Mouse (Mus musculus) urinary bladder, postnatal 25 days (tissue): ENCODE data around the gene Alox5.
"Not testable (repeated sequence)": the region's sequence is repeated elsewhere in the genome, so short reads cannot be mapped to it uniquely, and the experiment has no call there.

Experiments used
- DNase-seq: peaks from one replicate; pipeline ENCODE4 v3.0.0; 2022; ENCODE audit warnings: low spot score

The Alox5 gene

DNA sequence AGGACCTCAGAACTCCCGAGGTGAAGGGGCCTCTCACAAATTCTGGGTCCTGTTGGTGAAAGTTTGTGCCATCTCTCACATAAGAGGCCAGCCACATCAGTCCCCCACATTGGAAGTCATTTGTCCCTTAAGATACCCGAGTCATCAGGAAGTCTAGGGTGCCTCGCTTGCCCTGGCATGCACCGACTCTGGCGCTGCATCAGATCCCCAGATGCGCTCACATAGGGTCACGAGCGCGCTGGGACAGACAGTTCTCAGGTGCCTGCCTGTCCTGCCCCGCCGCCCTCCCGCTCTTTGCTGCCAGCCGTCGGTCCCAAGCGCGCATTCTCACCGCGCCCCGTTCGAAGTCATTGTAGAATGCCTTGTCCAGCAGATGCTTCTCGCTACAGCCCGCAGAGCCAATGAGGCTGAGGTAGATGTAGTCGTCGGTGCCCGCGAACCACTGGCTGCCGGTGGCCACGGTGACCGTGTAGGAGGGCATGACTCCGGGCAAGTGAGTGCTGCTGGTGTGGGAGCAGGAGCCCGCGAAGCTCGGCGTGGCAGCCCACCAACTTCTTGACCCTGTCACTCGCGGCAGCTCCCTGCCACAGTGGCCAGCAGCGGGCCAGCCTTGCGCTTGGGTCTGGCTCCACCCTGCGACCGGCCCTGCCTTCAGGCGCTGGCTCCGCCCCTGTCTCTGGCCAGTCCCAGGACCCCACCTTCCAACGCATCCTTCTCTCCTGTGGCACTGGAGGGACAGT is at the start of gene Alox5:
Alox5 (minus strand) TSS at position 635 of the 740 bp plus-strand sequence.
- DNase-seq: no peak

DNA sequence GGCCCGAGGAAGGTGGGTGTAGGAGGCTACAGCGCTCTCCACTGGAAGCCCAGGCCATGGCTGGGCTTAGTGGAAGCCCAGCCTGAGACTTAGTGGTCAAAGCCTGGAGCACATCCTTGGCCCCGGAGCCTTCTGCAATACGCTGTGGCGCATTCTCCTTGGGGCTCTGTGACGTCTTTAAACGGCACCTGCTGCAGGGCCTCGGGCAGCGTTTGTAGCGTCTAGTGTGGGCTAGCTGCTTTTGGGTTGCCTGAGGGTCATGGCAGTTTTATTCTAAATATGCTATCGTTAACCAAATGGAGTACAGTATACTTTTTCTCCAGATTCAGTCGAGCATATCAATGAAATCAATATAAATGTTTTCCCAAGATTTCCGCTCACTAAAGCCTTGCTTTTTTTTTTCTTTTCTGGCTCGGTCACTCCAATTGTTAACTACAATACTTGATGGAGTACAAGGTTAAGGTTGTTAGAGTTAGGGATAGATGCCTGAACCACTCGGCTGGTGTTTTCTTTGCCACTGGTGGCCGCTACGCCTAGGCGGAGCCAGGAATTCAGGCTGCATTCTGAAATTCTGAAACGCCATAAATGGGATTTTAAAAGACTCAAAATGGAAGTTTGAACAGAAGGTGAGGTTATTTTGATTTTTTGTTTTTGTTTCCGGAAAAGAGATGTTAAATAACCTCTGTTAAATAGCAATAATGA is 45.5 kb upstream of the Alox5 start, which contains the start of gene Olfr212:
Olfr212 (plus strand) TSS at position 215 of the 702 bp plus-strand sequence.
- not testable (repeated sequence) for DNase-seq

DNA sequence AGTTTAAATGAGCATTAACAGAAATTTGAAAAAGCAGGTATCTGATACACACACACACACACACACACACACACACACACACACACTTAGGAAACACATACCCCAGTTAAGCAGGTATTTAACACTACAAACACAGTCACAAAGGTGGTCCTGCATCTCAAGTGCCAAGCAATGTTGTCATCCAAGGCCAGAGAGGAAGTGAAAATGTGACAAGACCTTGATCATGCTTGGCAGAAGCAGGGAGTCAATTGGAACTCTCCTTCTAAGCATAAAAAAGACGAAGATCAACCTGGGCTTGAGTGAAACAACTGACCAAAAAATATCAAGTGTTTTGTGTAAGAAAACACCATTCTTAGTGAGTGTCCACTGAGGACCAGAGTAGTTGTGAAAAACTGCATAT is 35.0 kb upstream of the Alox5 start:
- no peak for DNase-seq

DNA sequence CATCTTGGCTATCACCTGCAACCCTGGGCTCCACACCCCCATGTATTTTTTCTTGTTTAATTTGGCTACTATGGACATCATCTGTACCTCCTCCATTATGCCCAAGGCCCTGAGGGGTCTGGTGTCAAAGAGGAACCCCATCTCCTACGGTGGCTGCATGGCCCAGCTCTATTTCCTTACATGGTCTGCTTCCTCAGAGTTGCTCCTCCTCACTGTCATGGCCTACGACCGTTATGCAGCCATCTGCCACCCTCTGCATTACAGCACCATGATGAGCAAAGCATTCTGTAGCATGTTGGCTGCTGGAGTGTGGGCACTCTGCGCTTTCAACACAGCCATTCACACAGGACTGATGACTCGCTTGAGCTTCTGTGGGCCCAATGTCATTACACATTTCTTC is 32.8 kb upstream of the Alox5 start:
- no peak for DNase-seq

DNA sequence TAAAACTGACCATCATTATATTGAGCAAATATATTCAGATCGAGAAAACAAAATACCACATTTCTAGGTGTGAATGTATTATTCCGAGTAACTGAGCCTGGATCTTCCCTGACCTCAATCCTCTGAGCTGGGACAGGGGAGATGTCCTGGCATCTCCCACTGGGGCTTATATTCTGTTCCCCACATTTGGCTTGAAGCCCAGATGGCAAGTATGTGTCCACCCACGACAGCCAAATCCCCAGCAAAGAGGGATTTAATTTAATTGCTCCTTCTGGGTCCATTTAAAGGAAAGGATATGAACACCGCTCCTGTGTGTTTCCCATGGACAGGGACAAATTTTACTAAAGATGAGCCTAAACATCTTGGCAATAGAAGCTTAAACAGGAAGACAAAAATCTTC is 27.8 kb upstream of the Alox5 start, which contains the start of gene Olfr211:
Olfr211 (plus strand) TSS at position 301 of the 400 bp plus-strand sequence.
- DNase-seq: no peak

DNA sequence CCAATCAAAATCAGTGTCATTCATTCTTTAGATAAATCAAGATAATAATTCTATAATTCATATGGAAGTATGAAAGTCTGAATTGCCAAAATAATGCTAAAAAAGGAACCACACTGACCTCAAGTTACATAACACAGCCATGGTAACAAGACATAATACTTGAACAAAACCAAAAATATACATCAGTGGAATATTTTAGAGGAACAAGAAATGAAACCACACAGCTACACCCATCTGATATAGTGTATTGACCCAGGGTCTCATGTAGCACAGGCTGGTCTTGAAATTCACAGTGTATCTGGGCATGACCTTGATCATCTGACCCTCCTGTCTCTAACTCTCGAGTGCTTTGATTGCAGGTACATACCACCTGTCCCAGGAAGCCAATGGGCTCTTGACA is 25.9 kb upstream of the Alox5 start:
- no peak for DNase-seq

DNA sequence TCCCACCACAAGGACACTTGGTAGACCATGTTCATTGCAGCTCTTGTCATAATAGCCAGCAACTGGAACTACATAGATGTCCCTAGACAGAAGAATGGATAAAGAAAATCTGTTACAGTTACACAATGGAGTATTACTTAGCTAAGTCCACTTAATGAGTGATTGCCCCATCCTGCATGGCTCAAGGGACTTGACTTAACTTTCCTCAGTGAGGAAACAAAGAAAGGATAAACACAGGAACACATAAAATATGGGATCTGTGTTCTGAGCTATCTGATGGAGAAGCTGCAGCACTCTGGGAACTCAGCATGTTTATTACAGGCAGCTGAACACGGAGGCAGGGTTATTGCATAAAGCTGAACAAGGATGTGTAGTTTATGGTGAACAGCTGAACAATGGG is 24.1 kb upstream of the Alox5 start:
- DNase-seq: no peak

DNA sequence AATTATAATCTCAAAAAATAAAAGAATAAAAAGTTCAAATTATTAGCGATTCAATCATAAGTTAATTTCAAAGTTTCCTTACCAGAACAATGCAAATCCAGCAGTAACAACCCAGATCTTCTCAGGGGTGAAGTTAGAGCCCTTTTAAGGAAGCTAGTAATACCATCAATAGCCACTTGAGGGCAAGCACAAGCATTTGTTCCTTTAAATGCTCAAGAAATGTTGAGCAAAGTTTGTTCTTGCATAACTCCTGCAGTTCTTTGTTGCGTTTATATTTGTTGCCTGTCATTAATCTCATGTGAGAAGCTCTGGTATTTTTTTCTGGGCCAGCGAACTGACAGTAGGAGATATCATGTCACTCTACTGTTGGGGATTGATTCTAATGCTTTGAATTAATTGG is 7.1 kb upstream of the Alox5 start:
- no peak for DNase-seq

DNA sequence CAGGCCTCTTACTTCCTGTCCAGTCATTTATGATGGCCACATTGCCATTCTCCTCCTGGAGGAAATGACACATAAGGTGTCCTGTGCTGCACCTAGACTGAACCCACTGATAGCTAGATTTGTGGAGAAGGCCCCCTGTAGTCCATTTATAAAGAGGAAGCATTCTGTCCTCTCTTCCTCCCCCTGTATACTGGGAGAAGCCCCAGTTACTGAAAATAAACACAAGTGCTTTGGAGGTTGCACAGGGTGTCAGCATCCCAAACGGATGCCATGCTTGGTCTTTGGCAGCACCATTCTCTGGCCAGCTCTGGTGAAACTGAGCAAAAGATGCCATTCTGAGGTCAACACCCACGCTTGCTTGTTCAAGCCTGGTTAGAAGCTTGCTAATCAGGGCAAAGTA is 1.7 kb downstream of the Alox5 start:
- no peak for DNase-seq

DNA sequence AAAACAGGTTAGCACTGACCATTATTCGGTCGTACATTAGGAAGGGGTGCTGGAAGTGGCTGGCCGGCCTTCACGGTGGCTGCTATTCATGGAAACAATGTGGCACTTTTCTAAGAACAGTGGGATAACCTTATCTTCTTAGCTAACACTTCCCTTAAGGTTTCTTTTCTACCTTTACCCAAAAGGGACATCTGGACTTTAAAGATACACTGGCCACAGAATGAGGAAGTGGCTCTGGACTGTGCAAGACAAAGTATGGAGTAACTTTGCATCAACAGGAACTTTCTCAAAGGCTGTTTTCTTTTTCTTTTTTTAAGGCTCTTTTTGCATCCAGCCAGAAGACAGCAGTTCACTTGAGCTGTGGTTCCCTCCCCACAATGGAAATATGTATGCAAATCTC is 2.2 kb downstream of the Alox5 start:
- no peak for DNase-seq

DNA sequence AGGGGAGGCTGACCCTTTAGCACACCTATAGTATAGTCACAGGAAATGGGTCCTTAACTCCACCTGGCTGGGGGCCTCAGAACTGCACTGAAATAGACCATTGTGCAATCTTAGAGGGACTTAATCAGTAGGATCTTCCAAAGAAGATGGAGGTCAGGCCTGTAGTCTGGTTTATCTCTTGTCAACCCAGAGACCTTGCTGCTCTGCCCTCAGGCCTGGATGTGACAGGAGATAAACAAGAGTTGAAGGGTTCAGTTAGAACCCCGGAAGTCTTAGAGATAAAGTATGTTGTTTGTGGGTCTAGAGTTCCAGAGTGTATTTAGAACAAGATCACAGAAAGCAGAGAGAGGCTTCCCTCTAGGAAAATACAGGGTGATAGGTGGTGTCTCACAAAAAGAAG is 4.5 kb downstream of the Alox5 start:
- no peak for DNase-seq

DNA sequence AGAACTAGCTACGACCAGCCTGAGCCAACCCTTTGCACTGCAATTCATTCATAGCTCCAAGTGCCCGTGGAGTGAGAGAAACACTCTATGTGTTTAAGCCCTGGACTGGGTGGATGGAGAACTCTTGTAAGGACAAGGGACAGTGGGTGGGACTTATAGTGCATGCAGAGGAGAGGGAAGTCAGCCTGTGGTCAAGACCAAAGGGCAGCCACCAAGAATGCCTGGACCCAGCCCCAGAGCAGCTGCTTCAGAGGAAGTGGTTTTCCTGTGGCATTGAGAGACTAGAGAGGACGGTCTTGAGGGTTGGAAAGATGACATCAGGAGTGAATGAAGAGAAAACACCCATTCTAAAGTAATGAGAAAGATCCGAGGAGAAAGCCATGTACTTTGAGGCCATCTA is 5.2 kb downstream of the Alox5 start:
- DNase-seq: no peak

DNA sequence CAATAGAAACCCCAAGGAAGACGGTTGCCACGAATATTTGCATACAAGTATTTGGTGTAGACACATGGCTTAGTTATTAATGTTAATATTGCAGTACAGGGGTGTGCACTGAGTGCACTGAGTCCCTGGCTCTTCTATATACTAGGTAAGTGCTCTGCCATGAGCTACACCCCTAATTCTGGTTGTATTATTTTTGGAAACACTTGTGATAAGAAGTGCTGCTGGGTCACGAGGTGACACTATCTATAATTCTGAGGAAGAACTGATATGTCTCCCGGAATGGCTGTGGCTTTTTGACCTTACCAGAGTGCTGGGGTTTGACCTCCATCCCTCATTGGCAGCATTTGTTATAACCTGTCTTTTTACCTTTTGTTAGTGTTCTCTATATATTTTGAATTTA is 20.1 kb downstream of the Alox5 start:
- DNase-seq: no peak

DNA sequence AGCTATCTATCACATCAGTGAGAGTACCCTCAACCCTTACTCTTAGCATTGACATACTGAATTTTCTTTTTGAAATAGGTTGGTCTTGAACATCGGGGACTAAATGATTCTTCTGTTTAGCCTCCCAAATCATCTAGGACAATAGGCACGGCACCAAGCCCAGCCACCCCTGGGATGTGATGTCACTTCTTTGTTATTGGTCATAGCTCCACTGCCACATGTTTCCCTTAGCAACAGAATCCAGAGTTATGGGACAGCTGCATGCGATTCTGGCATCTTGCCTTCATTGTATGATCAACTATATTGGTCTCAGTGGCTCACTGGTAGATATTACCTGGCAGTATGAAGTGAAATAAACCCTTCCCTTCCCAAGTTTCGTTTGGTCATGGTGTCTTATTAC is 20.5 kb downstream of the Alox5 start:
- DNase-seq: no peak

DNA sequence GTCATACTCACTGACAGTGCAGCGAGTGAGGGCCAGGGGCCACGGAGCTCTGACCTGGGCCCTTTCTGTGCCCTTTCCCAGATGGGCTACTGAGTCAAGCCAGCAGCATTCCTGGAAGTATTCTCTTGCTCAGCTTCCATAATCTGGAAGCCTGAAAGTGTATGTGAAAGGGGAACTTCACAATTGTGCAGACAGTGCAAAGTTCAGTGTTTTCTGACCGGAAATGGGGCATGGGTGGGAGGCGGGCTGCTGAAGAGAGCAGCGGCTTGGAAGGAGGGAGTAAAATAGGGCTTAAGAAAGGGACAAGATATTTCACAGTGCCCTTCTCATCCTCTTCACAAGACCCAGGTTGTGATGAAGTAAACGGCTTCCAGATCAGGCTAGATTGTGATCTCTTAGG is 21.4 kb downstream of the Alox5 start:
- no peak for DNase-seq

DNA sequence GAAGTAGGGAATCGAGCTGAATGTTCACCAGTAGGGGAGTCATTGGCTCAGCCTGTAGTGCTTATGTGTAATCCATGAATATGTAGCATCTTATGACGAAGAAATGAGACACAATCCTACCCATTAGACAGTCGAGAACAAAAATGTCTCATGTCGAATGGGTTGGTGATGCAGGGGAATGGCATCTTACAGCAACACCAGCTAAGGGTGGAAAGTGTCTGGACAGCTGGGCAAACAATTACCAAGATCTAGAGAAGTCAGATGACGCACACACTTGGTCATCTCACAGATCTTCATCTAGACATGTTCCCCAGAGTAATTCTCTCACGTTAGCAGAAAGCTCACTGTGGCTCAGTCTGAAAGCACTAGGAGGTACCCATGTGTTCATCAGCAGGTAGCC is 22.1 kb downstream of the Alox5 start:
- no peak for DNase-seq

DNA sequence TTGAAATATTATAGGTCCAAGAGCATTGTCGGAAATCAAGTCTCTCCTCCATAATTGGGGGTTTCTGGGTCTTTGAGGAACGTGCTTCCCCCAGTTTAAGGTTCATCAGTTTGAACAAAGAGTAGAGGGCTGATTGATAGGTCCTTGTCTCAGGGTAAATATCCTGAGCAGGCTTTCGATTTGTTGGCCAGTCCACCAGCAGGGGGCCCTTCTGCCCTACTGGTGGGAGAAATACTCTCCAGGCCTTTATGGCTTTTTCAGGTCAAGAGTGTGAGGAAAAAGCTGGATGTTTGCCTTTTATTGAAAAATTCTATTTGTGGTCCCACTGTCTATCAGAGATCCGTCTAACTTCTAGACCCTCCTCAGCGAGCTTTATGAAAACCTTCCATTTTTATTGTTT is 32.7 kb downstream of the Alox5 start:
- DNase-seq: no peak

DNA sequence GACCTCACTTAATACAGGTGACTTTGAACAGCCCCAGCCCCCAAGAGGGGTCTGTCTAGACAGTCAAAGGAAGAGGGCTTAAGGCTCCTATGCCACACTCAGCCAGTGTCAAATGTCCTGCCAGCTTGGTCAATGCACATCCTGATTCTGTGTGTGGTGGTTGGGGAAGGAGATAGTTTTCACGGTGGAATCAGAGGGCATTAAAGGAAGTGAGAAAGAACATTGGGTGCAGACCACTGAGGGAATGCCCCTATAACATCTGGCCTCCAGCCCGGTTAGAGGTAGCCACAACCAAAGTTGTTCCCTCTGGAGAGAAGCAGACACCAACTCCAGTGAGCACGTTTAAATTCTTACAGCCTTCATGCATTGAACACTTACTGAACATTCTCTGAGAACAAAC is 33.4 kb downstream of the Alox5 start:
- DNase-seq: no peak

DNA sequence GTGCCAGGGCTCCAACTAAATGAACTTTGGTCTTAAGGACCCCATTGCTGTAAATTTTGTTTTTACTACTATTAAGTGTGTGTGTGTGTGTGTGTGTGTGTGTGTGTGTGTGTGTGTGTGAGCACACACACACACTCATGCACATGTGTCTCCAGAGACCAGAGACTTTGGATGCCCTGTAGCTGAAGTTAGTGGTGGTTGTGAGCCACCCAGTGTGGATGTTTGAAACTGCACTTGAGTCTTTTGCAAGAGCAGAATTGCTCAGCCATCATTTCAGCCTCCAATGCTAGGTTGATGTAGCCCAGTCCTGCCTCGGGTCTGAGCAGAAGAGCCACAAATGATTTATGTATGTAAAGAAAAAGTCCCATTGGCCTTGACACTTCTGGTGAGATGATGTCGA is 37.3 kb downstream of the Alox5 start:
- DNase-seq: no peak

DNA sequence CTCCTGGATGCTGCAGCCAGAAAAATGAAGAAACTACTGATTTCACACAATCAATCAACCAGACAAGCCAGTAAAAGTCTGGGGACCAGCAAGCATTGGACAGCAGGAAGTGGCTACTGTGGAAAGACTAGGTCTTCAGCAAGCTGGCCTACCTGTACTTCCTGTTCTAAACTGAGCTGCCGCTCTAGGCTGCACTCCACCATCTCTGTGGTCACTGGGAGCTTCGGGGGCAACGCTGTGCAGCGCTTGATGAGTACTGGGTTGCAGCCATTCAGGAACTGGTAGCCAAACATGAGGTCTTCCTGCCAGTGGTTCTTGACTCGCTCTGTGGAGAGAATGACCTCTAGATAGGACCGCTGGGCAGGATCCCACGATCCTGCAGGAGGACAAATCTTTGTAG is 38.0 kb downstream of the Alox5 start:
- DNase-seq: no peak

DNA sequence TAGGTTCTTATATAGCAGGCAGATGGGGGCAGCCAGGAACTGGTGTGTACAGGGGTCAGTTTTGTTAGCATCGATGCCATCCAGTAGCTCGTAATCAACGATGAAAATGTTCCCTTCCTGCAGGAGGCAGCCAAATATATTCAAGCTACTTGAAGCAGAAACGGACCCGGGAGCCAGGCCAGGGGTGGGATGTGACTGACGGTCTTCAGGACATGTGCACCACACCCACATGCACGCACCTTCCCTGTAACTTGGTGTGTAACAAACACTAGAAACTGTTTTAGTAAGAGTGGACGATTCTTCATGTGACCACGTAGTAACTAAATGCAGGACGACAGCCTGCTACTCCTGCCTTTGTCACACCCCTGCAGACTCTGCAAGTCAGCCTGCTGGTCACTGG is 40.7 kb downstream of the Alox5 start:
- DNase-seq: no peak

DNA sequence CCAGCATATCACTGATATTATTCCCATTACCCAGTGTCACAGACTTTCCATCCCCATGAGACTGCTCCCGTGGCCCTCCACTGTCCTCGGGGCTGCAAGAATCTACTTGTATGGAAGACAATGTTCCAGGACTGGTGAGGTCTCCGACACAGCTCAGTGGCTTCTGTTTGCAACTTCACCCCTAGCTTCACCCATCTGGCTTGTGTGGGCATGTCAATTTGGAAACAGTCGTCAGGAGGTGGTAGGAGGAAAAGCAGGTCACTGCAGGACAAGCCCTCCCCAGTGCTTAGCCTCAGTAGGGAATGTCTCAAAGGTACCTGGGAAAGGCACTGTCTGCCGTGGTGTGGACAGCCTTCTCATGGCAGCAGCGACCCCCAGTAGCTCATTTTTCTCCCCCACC is 41.3 kb downstream of the Alox5 start:
- DNase-seq: no peak

DNA sequence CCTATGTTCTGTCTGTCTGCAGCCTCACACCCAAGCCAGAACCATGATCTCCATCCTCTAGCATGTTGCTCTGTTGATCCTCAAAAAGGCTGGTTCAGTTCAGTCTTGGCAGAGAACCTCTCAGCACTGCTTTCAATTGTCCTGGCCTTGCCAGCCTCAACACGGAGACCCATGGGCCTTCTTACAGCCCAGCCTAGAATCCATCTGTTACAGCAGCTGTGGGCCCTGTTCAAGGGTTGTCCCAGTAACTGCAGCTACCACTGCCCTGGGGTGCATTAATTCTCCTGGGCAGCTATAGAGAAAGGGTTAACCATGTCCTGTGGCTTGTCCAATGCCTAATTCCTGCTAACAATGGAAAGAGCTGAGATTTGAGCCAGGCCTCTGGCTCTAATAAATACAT is 42.5 kb downstream of the Alox5 start:
- no peak for DNase-seq
